Mouse (Mus musculus) kidney, embryonic 14.5 days (tissue): ENCODE measurements at regions not wholly inside any gene's neighbourhood (a gene's known extent, or its start where the extent isn't known, plus 50 kb on each side); places are given as distances from the start of the nearest gene placed in this dataset.
A peak's percentile ranks its signal among the peaks of the same experiment; 100 is the strongest.

Experiments
- ATAC-seq: fragments of 200-750 bp; cut with Nextera tagmentation; 2 replicates; pipeline ENCODE4 v1.8.0; 2017; ENCODE audit warnings: moderate number of reproducible peaks, mild to moderate bottlenecking, moderate TSS enrichment, moderate library complexity; ENCODE audit not compliant: low FRiP score, low TSS enrichment
- H3K27ac ChIP-seq: fragments of 300-500 bp; sonication (generic); 2 replicates; pipeline ENCODE4 v1.5.1; 2014; ENCODE audit warnings: low read depth, mild to moderate bottlenecking, low read length, moderate library complexity, mixed read lengths
- H3K27me3 ChIP-seq: fragments of 300-500 bp; sonication (generic); 2 replicates; pipeline ENCODE4 v1.6.1; 2014; ENCODE audit warnings: mild to moderate bottlenecking, low read length; ENCODE audit not compliant: control insufficient read depth, insufficient read depth
- H3K36me3 ChIP-seq: fragments of 300-500 bp; sonication (generic); 2 replicates; pipeline ENCODE4 v1.6.1; 2014; ENCODE audit warnings: low read length, mixed read lengths; ENCODE audit not compliant: control insufficient read depth, insufficient read depth
- H3K4me1 ChIP-seq: fragments of 300-500 bp; sonication (generic); 2 replicates; pipeline ENCODE4 v1.6.1; 2014; ENCODE audit warnings: low read length, mixed read lengths; ENCODE audit not compliant: control insufficient read depth, insufficient read depth
- H3K4me2 ChIP-seq: fragments of 300-500 bp; sonication (generic); replicated peaks from 2 replicates; pipeline ENCODE4 v1.6.1; 2014; ENCODE audit warnings: low read depth, mild to moderate bottlenecking, low read length
- H3K4me3 ChIP-seq: fragments of 300-500 bp; sonication (generic); 2 replicates; pipeline ENCODE4 v1.5.1; 2014; ENCODE audit warnings: mild to moderate bottlenecking, low read length
- H3K9ac ChIP-seq: fragments of 300-500 bp; sonication (generic); 2 replicates; pipeline ENCODE4 v1.6.1; 2014; ENCODE audit warnings: low read depth, mild to moderate bottlenecking, low read length, moderate library complexity
- H3K9me3 ChIP-seq: fragments of 300-500 bp; sonication (generic); 2 replicates; pipeline ENCODE4 v1.6.1; 2016; ENCODE audit warnings: low read length; ENCODE audit not compliant: control insufficient read depth
- WGBS: fragments of 180-500 bp; shearing (Covaris S2); extraction: QIAGEN DNeasy Blood & Tissue Kit; methylation state at CpG from one replicate; pipeline ENCODE4 v1.1.7; 2014; 5-methylcytosine and 5-hydroxymethylcytosine counted together

DNA sequence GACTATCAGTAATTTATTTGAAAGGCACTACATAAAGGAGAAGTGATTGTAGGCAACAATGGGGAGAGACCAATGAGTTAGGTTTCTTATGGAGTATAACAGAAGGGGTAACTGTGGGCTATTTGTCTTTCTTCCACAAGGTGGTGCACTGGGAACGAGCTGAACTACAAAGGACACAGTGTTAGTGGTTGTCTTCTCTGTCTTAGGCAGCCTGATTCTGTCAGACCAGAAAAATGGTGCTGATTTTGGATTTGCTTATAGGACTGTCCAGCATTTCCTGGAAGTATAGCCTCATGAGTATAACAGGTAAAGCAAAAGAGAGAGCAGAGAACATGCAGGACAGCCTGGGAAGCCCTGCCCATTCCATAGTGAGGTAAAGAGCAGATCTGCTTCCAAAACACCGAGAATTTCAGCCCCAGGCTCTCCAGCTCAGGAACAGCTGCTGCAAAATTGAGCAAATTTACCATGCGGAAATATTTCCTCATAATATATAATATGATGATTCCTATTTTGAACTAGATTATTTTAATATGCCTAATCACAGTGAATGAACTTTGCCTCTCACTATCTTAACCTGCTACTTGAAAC is 497.8 kb downstream of the Tox3 start:
- 0 out of 2 replicates have a peak, but pooled peaks have one; percentile 64 for ATAC-seq
- no peaks in the 10 kb centered on the region for H3K9me3 ChIP-seq
- no peak overlapping the region for H3K4me3 ChIP-seq
- no peak overlapping the region for H3K9ac ChIP-seq
- no peaks in the 10 kb centered on the region for H3K27me3 ChIP-seq
- no peaks in the 10 kb centered on the region for H3K36me3 ChIP-seq
- no peaks in the 10 kb centered on the region for H3K4me1 ChIP-seq
- no peak overlapping the region for H3K27ac ChIP-seq
- no peak overlapping the region for H3K4me2 ChIP-seq
- 50% methylated on average over 3 of the region's 3 CpGs for WGBS

DNA sequence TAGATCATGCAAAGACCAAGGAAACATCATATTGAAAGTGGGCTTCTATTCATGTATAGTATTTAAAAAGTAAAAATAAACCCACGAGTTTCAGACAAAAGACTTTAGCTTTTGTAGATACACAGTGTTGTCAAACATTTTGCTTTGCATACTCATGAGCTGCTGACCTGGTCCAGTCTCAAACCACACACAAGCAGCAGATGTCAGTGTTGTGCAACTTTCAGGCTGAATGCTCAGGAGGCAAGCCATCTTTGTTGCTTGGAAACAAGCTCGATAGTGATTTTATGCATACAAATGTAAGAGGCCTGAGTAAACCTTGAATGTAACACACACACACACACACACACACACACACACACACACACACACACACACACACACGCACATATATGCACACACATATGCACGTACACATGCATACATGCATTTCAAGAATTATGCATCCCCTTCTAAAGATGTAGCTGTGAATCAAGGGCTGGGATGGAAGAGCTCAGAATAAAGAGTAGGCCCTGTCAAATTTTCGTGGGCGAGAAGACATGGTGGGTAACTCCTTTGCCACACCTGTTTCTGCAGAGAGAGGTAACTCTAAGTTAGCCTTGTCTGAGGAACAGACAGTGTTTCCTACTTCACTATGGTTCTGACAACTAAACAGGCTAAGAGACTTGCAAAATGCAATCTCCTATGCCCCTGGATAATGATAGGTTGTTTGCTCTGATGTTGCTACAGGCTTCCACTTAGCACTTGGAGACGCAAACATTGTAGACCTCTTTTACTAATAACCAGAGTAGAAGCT is 498.5 kb downstream of the Tox3 start:
- 69% methylated on average over 7 of the region's 7 CpGs for WGBS
- no peak for ATAC-seq
- Histone ChIP-seq H3K36me3 (no peaks in the 10 kb centered on the region), H3K9ac (no peak overlapping the region), H3K4me1 (no peaks in the 10 kb centered on the region), H3K4me3 (no peak overlapping the region), H3K27me3 (no peaks in the 10 kb centered on the region), H3K9me3 (no peaks in the 10 kb centered on the region), H3K4me2 (no peak overlapping the region), H3K27ac (no peak overlapping the region)

DNA sequence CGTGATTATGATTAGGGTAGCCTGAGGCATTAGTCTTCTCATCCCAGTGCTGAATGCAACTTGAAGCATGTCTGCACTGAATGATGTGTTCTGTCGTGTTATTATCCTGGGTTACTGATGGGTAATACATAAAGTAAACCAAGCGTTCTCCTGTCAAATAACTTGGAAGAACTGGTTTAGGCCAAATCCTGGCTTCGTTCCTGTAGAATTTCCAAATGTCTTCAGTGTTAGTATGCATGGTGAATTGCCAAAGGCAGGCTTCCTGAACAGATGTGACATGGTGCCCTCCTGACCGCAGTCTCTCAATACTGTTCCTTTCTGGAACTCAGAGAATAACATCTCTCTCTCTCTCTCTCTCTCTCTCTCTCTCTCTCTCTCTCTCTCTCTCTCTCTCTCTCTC is 509.6 kb downstream of the Tox3 start:
- Histone ChIP-seq H3K9ac (no peak overlapping the region), H3K4me1 (no peaks in the 10 kb centered on the region), H3K4me2 (no peak overlapping the region), H3K4me3 (no peak overlapping the region), H3K36me3 (no peaks in the 10 kb centered on the region), H3K9me3 (no peaks in the 10 kb centered on the region), H3K27me3 (no peaks in the 10 kb centered on the region), H3K27ac (no peak overlapping the region)
- ATAC-seq, result no peak
- WGBS, result 89% methylated on average over 5 of the region's 5 CpGs

DNA sequence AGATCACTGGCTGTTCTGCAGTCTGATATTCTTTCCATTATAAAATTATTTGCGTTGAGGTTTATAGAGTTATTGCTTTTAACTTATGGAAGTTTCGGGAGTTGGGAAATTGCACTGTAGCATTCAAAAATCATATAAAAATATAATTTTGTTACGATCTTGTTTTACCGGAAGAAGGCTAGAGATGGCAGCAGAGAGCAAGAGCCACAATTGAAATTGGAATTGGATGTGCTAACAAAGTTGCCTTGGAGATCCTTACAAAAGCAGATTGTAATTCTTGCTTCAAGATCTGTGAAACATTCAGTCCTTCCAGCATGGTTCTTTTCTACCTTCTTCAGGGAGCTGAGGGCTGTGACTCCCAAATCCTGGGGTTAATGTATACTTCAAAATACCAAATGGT is 514.4 kb downstream of the Tox3 start:
- H3K4me3 ChIP-seq, result no peak overlapping the region
- no peaks in the 10 kb centered on the region for H3K9me3 ChIP-seq
- H3K4me2 ChIP-seq, result no peak overlapping the region
- H3K27ac ChIP-seq, result no peak overlapping the region
- no peaks in the 10 kb centered on the region for H3K4me1 ChIP-seq
- H3K27me3 ChIP-seq, result no peaks in the 10 kb centered on the region
- 78% methylated on average over 4 of the region's 4 CpGs for WGBS
- no peak overlapping the region for H3K9ac ChIP-seq
- ATAC-seq, result no peak
- no peaks in the 10 kb centered on the region for H3K36me3 ChIP-seq

DNA sequence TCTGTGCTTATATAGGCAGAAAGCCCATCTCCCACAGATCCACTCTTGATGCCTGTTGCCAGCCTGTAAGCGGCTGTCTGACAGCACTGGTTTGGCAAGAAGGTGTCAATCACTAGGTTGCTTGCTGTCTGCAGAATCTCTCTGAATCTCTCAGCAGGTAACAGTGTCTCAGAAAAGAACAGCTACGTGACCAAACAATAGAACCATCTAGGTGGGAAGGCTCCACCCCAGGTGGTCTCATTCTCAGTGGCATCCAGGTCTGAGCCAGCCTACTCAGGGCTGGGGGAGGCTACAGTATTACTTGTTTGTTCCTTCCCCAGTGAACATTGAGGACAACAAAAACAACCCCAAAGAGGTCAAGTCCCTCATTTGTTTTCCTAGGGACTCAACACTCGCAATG is 523.6 kb downstream of the Tox3 start:
- WGBS, result 37% methylated on average over 3 of the region's 3 CpGs
- ATAC-seq, result no peak
- no peak overlapping the region for H3K4me3 ChIP-seq

DNA sequence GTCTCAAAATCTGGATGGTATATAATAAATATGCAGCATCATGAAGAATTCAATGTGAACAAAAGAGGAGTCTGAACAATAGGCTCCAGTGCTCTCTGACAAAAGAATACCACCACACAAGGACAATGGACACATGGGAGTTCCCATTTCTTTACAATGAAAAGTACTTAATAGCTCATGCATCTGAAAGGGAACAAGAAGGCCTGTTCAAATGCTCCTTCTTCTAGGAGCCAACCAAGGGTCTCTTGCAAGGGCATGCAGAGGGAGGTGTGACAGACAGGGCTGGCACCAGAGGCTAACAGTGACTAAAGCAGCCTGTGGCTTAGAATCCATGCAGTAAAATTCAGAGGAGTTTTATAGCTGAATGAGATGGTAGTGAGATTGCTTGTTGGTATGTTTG is 524.5 kb downstream of the Tox3 start:
- no peak overlapping the region for H3K27ac ChIP-seq
- no peak overlapping the region for H3K9ac ChIP-seq
- no peak overlapping the region for H3K4me2 ChIP-seq
- H3K27me3 ChIP-seq, result no peaks in the 10 kb centered on the region
- no peaks in the 10 kb centered on the region for H3K9me3 ChIP-seq
- no peaks in the 10 kb centered on the region for H3K36me3 ChIP-seq
- H3K4me3 ChIP-seq, result no peak overlapping the region
- H3K4me1 ChIP-seq, result no peaks in the 10 kb centered on the region
- no peak for ATAC-seq

More for the DNA sequence above, 523.6 kb downstream of the Tox3 start:
- no peak overlapping the region for H3K9ac ChIP-seq
- no peak overlapping the region for H3K27ac ChIP-seq
- no peaks in the 10 kb centered on the region for H3K27me3 ChIP-seq
- no peaks in the 10 kb centered on the region for H3K9me3 ChIP-seq
- H3K4me2 ChIP-seq, result no peak overlapping the region
- H3K4me1 ChIP-seq, result no peaks in the 10 kb centered on the region
- H3K36me3 ChIP-seq, result no peaks in the 10 kb centered on the region

DNA sequence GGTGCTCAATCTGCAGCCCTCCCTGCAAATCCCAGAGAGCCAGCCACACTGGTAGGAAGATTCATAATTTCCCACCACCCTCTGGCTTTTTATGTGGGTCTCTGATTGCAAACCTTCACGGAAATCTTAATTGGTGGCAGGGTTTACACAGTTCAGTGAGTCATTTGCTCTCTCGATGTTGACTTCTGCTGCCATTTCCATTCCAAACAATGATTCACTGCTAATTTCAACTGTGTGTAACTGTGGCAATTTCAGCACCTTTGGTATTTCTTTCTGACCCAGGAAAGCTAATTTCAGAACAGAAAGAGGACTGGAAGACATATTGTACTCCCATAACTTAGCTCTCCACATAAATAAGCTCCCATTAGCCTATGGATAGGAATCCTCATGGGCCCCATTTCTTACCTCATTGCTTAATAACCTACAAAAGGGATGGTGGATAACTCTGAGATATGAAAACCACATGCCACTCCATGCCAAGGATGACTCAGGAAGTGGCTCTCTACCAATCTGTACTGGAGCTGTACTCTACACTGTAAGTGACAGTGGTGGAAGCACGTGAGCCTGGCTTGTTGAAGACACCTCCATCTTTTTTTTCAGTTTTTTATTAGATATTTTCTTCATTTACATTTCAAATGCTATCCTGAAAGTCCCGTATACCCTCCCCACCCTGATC is 536.0 kb downstream of the Tox3 start:
- Histone ChIP-seq H3K9ac (no peak overlapping the region), H3K4me1 (no peaks in the 10 kb centered on the region), H3K27ac (no peak overlapping the region), H3K36me3 (no peaks in the 10 kb centered on the region), H3K4me3 (no peak overlapping the region), H3K9me3 (no peaks in the 10 kb centered on the region), H3K4me2 (no peak overlapping the region), H3K27me3 (no peaks in the 10 kb centered on the region)
- ATAC-seq, result no peak
- WGBS, result 80% methylated on average over 4 of the region's 4 CpGs

DNA sequence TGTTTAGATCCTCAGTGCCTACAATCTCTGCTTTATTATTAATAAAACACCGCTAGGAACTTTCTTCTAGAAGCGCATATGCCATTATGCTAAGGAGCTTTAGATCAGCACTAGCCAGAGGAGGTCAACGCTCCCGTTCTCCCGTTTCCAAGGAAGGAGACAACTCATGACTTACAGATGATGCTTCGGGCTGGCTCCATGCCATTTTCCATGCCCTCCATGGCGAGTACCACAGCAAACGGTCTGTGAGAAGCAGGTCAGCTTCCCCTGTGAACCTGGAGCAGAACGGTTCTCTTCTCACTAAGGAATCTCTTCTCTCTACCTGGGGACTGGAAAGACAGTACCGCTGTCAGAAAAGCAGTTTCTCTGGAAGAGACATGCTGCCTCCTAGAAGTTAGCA is 559.8 kb downstream of the Tox3 start:
- no peak overlapping the region for H3K27ac ChIP-seq
- no peak overlapping the region for H3K4me2 ChIP-seq
- H3K4me1 ChIP-seq, result peaks cover 20% of the 10 kb centered on the region
- WGBS, result 72% methylated on average over 10 of the region's 10 CpGs
- H3K9ac ChIP-seq, result no peak overlapping the region
- no peaks in the 10 kb centered on the region for H3K36me3 ChIP-seq
- no peak overlapping the region for H3K4me3 ChIP-seq
- no peaks in the 10 kb centered on the region for H3K9me3 ChIP-seq
- ATAC-seq, result no peak
- H3K27me3 ChIP-seq, result no peaks in the 10 kb centered on the region
